12 mouse cellular contexts compared by ENCODE assay signal in the genomic region with DNA sequence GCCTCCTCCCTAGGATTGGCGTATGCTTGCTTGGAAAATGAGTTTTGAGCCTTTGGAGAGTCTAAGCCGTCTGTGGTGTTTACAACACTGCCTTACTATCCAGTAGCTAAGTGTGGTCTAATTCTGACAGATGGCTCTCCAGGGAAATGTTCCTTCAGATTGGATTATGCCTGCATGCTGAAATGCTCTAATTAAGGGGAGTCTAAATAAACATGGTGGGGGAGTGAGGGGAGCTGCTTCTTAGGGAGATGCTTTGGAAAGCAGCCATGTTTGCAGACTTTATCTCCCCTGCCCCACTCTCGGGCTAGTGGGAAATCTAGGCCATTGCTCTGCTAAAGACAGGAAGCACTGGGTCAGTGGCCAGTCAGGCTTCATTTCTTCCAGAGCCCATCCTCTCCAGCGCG.
DNase-seq lines count a peak whose midpoint lies in the region; ATAC-seq and TF ChIP-seq lines count a peak whose summit lies in the region.
"Had no signal": no experiment of that assay in that cellular context is flagged by ENCODE, and none has a peak within 500 bp of the region (broad histone marks: within the 10 kb centered on the region; RNA-seq: fewer than 3 reads in every experiment).

No protein-coding gene starts in this region.

- no peak overlapping the region for H3K4me2 ChIP-seq in forebrain, embryonic 15.5 days (replicated peaks)
- no peak overlapping the region for H3K4me2 ChIP-seq in lung, embryonic 14.5 days
- no peak overlapping the region for H3K4me2 ChIP-seq in hindbrain, embryonic 14.5 days (replicated peaks)
- H3K4me2 ChIP-seq in neural tube, embryonic 14.5 days (ENCODE audit: low read depth, low read length), result no peak overlapping the region

- H3K36me3 ChIP-seq in forebrain, embryonic 15.5 days, result no peaks in the 10 kb centered on the region
- H3K36me3 ChIP-seq in forebrain, embryonic 10.5 days (replicated peaks), result no peaks in the 10 kb centered on the region
- H3K36me3 ChIP-seq in lung, embryonic 14.5 days (ENCODE audit: insufficient read depth), result no peaks in the 10 kb centered on the region
- H3K36me3 ChIP-seq in hindbrain, embryonic 14.5 days (replicated peaks; ENCODE audit: control insufficient read depth, insufficient read depth), result no peaks in the 10 kb centered on the region
- no peaks in the 10 kb centered on the region for H3K36me3 ChIP-seq in neural tube, embryonic 14.5 days (ENCODE audit: control insufficient read depth, insufficient read depth, low read length)
- no peaks in the 10 kb centered on the region for H3K36me3 ChIP-seq in heart, embryonic 10.5 days

- 0 out of 2 replicates have a peak, but pooled peaks cover 6% of the 10 kb centered on the region for H3K4me1 ChIP-seq in forebrain, embryonic 15.5 days
- H3K4me1 ChIP-seq in forebrain, embryonic 10.5 days, result no peaks in the 10 kb centered on the region
- H3K4me1 ChIP-seq in lung, embryonic 14.5 days (ENCODE audit: insufficient read depth), result no peaks in the 10 kb centered on the region
- H3K4me1 ChIP-seq in hindbrain, embryonic 14.5 days (replicated peaks; ENCODE audit: control insufficient read depth, insufficient read depth, low read length), result peaks cover 3% of the 10 kb centered on the region; the same call in 1 of the 2 replicates
- H3K4me1 ChIP-seq in neural tube, embryonic 14.5 days (ENCODE audit: control insufficient read depth, insufficient read depth, low read length), result no peaks in the 10 kb centered on the region; the same call in 1 of the 2 replicates
- no peaks in the 10 kb centered on the region for H3K4me1 ChIP-seq in heart, embryonic 10.5 days

- ATAC-seq in forebrain, embryonic 15.5 days (replicated peaks), result peak; percentile 84
- peak; percentile 66 for ATAC-seq in lung, embryonic 14.5 days (ENCODE audit: insufficient read depth)
- ATAC-seq in hindbrain, embryonic 14.5 days (ENCODE audit: low FRiP score), result peak; percentile 86
- ATAC-seq in neural tube, embryonic 14.5 days (ENCODE audit: low read depth), result peak; percentile 92

- TF ChIP-seq CTCF in lung, embryonic 14.5 days (IDR thresholded peaks at IDR 0.05; ENCODE audit: low read depth), result no peak

- H3K9me3 ChIP-seq in forebrain, embryonic 15.5 days, result no peaks in the 10 kb centered on the region
- no peaks in the 10 kb centered on the region for H3K9me3 ChIP-seq in forebrain, embryonic 10.5 days
- no peaks in the 10 kb centered on the region for H3K9me3 ChIP-seq in lung, embryonic 14.5 days (ENCODE audit: low read depth, low read length)
- H3K9me3 ChIP-seq in hindbrain, embryonic 14.5 days (ENCODE audit: control insufficient read depth, low read length), result no peaks in the 10 kb centered on the region
- H3K9me3 ChIP-seq in neural tube, embryonic 14.5 days (ENCODE audit: control insufficient read depth, low read length), result no peaks in the 10 kb centered on the region
- H3K9me3 ChIP-seq in heart, embryonic 10.5 days, result no peaks in the 10 kb centered on the region

- no peak overlapping the region for H3K4me3 ChIP-seq in forebrain, embryonic 15.5 days
- no peak overlapping the region for H3K4me3 ChIP-seq in forebrain, embryonic 10.5 days
- no peak overlapping the region for H3K4me3 ChIP-seq in lung, embryonic 14.5 days (ENCODE audit: low read depth, low read length)
- H3K4me3 ChIP-seq in hindbrain, embryonic 14.5 days (replicated peaks; ENCODE audit: low read length), result no peak overlapping the region
- no peak overlapping the region for H3K4me3 ChIP-seq in neural tube, embryonic 14.5 days (ENCODE audit: low read depth, low read length)
- no peak overlapping the region for H3K4me3 ChIP-seq in heart, embryonic 10.5 days

- H3K9ac ChIP-seq in forebrain, embryonic 15.5 days (replicated peaks), result no peak overlapping the region
- H3K9ac ChIP-seq in lung, embryonic 14.5 days, result no peak overlapping the region
- no peak overlapping the region for H3K9ac ChIP-seq in hindbrain, embryonic 14.5 days
- H3K9ac ChIP-seq in neural tube, embryonic 14.5 days (replicated peaks; ENCODE audit: low read depth, low read length), result no peak overlapping the region
- H3K9ac ChIP-seq: liver, embryonic 14.5 days had no signal

- WGBS in forebrain, embryonic 15.5 days, result 59% methylated on average over 5 of the region's 5 CpGs
- 88% methylated on average over 5 of the region's 5 CpGs for WGBS in forebrain, embryonic 10.5 days
- 34% methylated on average over 5 of the region's 5 CpGs for WGBS in lung, embryonic 14.5 days
- 49% methylated on average over 5 of the region's 5 CpGs for WGBS in hindbrain, embryonic 14.5 days
- 51% methylated on average over 5 of the region's 5 CpGs for WGBS in neural tube, embryonic 14.5 days
- 57% methylated on average over 5 of the region's 5 CpGs for WGBS in heart, embryonic 10.5 days

- no peak for DNase-seq in forebrain, embryonic 10.5 days (ENCODE audit: extremely low spot score, low spot score)
- DNase-seq in lung, embryonic 14.5 days, result peak; percentile 59
- no peak for DNase-seq in lung, postnatal 36 days
- peak; percentile 67 for DNase-seq in hindbrain, embryonic 14.5 days (ENCODE audit: low spot score)
- DNase-seq in right cerebral cortex, postnatal 4 days, result no peak
- DNase-seq in heart, embryonic 10.5 days (ENCODE audit: low spot score), result no peak
- DNase-seq: gastrocnemius, postnatal 36 days; right cerebral cortex, postnatal 25 days had no signal

- no peaks in the 10 kb centered on the region for H3K27me3 ChIP-seq in forebrain, embryonic 15.5 days
- no peaks in the 10 kb centered on the region for H3K27me3 ChIP-seq in forebrain, embryonic 10.5 days (ENCODE audit: poor library complexity, severe bottlenecking)
- H3K27me3 ChIP-seq in lung, embryonic 14.5 days (ENCODE audit: insufficient read depth, low read length), result no peaks in the 10 kb centered on the region
- no peaks in the 10 kb centered on the region for H3K27me3 ChIP-seq in hindbrain, embryonic 14.5 days (ENCODE audit: control insufficient read depth, insufficient read depth, low read length)
- no peaks in the 10 kb centered on the region for H3K27me3 ChIP-seq in neural tube, embryonic 14.5 days (ENCODE audit: control insufficient read depth, insufficient read depth, low read length)
- H3K27me3 ChIP-seq in heart, embryonic 10.5 days (ENCODE audit: insufficient read depth, poor library complexity, severe bottlenecking), result no peaks in the 10 kb centered on the region
- H3K27me3 ChIP-seq: CH12.LX had no signal

- H3K27ac ChIP-seq in forebrain, embryonic 15.5 days (replicated peaks), result peak overlapping the region; percentile 63
- no peak overlapping the region for H3K27ac ChIP-seq in forebrain, embryonic 10.5 days
- H3K27ac ChIP-seq in lung, embryonic 14.5 days (ENCODE audit: low read depth), result no peak overlapping the region
- H3K27ac ChIP-seq in hindbrain, embryonic 14.5 days, result peak overlapping the region; percentile 59
- no peak overlapping the region; the same call in 1 of the 2 replicates for H3K27ac ChIP-seq in neural tube, embryonic 14.5 days (ENCODE audit: low read depth, low read length)
- H3K27ac ChIP-seq in heart, embryonic 10.5 days, result no peak overlapping the region
- H3K27ac ChIP-seq: liver, embryonic 14.5 days had no signal

Comparison
In these comparisons a context has a peak if more than half of its experiments do, and no peak if none do; other contexts are left out.
1. H3K27ac ChIP-seq: peak in forebrain, embryonic 15.5 days (single experiment) and hindbrain, embryonic 14.5 days (single experiment); none in forebrain, embryonic 10.5 days (single experiment), lung, embryonic 14.5 days (single experiment), neural tube, embryonic 14.5 days (single experiment) and heart, embryonic 10.5 days (single experiment).
2. DNase-seq: peak in lung, embryonic 14.5 days (single experiment) and hindbrain, embryonic 14.5 days (single experiment); none in forebrain, embryonic 10.5 days (single experiment), lung, postnatal 36 days (single experiment), right cerebral cortex, postnatal 4 days (single experiment) and heart, embryonic 10.5 days (single experiment).
3. Peak in every context shown above with its lines, with median percentiles within 50 percentile points of each other: ATAC-seq.